In the genomic region with DNA sequence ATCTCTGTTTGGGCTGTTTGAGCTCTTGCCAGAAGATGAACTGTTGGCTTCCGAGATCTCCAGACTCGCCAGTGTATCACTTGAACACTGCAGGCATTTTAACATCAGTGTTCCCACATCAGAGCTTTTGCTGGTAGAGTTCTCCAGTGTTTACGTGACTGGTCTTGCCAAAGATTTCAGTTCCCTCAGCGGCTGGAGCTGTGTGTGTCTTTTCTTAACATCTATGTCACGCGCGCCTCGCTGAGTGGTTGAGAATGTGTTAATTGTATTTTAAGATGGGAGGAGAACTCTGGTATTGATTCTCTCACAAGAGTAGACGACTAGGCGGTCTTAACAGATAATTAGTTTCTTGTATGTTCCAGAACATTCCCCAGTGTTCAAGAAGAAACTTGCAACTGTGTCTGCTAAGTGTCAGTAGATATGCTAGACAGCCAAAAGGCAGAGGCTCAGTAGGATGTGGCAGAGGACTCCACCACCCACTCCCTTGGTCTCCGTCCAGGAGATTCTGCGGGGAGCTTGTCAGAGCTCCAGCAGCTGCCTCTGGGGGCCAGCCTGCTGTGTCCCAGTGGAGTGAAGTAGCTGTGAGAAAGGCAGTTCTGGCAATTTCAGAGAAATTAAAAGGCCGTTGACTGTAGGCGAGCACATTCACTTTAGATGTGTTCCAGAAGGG, we compare ENCODE assay signal across 8 mouse cellular contexts. TPM values are rescaled to one million over a fixed set of nuclear protein-coding genes. Genes with fewer than 3 reads are reported as not detected.
A peak's percentile ranks its signal among the peaks of the same experiment; 100 is the strongest.
DNase-seq lines count a peak whose midpoint lies in the region; ATAC-seq and TF ChIP-seq lines count a peak whose summit lies in the region.

No protein-coding gene starts in this region.

- H3K79me2 ChIP-seq in myocyte (ENCODE audit: control insufficient read depth, insufficient read depth), result peaks cover 25% of the 10 kb centered on the region

- DNase-seq in urinary bladder, postnatal 14 days (ENCODE audit: low spot score), result peak; percentile 51
- no peak for DNase-seq in urinary bladder, postnatal 10 days (ENCODE audit: low spot score)
- DNase-seq in gastrocnemius, postnatal 10 days, result peak; percentile 44
- peak; percentile 61 for DNase-seq in hindbrain, postnatal 0 days (ENCODE audit: low spot score)
- DNase-seq in left cerebral cortex, postnatal 14 days (ENCODE audit: low spot score in 2 of 2), result peak; percentile 84 to 94
- no peak for DNase-seq in natural killer cell, adult 2 months (ENCODE audit: low spot score in 2 of 2)

- H3K27me3 ChIP-seq in hindbrain, postnatal 0 days (ENCODE audit: insufficient read depth, low read length), result no peaks in the 10 kb centered on the region
- no peaks in the 10 kb centered on the region for H3K27me3 ChIP-seq in myocyte (ENCODE audit: control insufficient read depth, insufficient read depth, insufficient read length)

- no peak overlapping the region for H3K4me3 ChIP-seq in hindbrain, postnatal 0 days (ENCODE audit: low read length)
- H3K4me3 ChIP-seq in myocyte, result no peak overlapping the region

- 28% methylated on average over 14 of the region's 14 CpGs for WGBS in hindbrain, postnatal 0 days

- no peak for TF ChIP-seq CTCF in hindbrain, postnatal 0 days (IDR thresholded peaks at IDR 0.05; ENCODE audit: low read depth)

- no peak for TF ChIP-seq POLR2A in myocyte (IDR thresholded peaks at IDR 0.05; ENCODE audit: insufficient read length, low read depth)

- 0 out of 2 replicates have a peak, but pooled peaks have one; percentile 33 for ATAC-seq in hindbrain, postnatal 0 days
- ATAC-seq in megakaryocyte progenitor cell, adult 5-6 weeks (replicated peaks; ENCODE audit: poor library complexity), result no peak

- H3K36me3 ChIP-seq in hindbrain, postnatal 0 days (ENCODE audit: insufficient read depth, low read length), result peaks cover 7% of the 10 kb centered on the region; the same call in 1 of the 2 replicates
- H3K36me3 ChIP-seq in myocyte (ENCODE audit: control insufficient read depth, insufficient read depth), result peaks cover 7% of the 10 kb centered on the region

- intact Hi-C loops in left cerebral cortex, postnatal 14 days (cut with DNase I), result loop anchor here (10.0 kb wide), 1 partner anchor 149 kb away; a partner anchor contains a TSS

- no peaks in the 10 kb centered on the region for H3K9me3 ChIP-seq in hindbrain, postnatal 0 days (ENCODE audit: low read length)

- H3K4me1 ChIP-seq in hindbrain, postnatal 0 days (ENCODE audit: insufficient read depth, low read length), result peaks cover 13% of the 10 kb centered on the region

- no peak overlapping the region for H3ac ChIP-seq in myocyte (ENCODE audit: control insufficient read depth, insufficient read length)

- no peak overlapping the region for H3K9ac ChIP-seq in hindbrain, postnatal 0 days (replicated peaks; ENCODE audit: low read length)

- H3K27ac ChIP-seq in hindbrain, postnatal 0 days, result peak overlapping the region; percentile 51; the same call in 1 of the 2 replicates

- 0 out of 2 replicates have a peak overlapping the region, but pooled peaks have one; percentile 10 for H3K4me2 ChIP-seq in hindbrain, postnatal 0 days (ENCODE audit: low read depth, low read length)
- peak overlapping the region; percentile 69 for H3K4me2 ChIP-seq in myocyte (ENCODE audit: low read depth)

TF ChIP-seq in myocyte, 11 proteins besides CTCF, POLR2A, EP300 and RAD21:
- TF ChIP-seq E2F4 (IDR thresholded peaks at IDR 0.05; ENCODE audit: insufficient read depth), result no peak
- TF ChIP-seq TCF3 (IDR thresholded peaks at IDR 0.05; ENCODE audit: insufficient read length, low read depth), result no peak
- no peak for TF ChIP-seq SRF (IDR thresholded peaks at IDR 0.05; ENCODE audit: control insufficient read depth, insufficient read length, low read depth)
- TF ChIP-seq POLR2AphosphoS2 (IDR thresholded peaks at IDR 0.05; ENCODE audit: insufficient read length, low read depth), result no peak
- peak; percentile 25 to 81 (median 61) for TF ChIP-seq MYOD1 (IDR thresholded peaks at IDR 0.05; ENCODE audit: control insufficient read depth in 1 of 3, insufficient read length in 2 of 3, low read depth in 2 of 3)
- TF ChIP-seq MYOG (IDR thresholded peaks at IDR 0.05; ENCODE audit: control insufficient read depth in 1 of 3, insufficient read depth in 1 of 3, insufficient read length in 2 of 3, low read depth in 2 of 3), result peak in 2 of 3 experiments; percentile 21 to 85
- no peak for TF ChIP-seq TCF12 (IDR thresholded peaks at IDR 0.05; ENCODE audit: insufficient read depth, poor library complexity, severe bottlenecking)
- TF ChIP-seq REST (IDR thresholded peaks at IDR 0.05; ENCODE audit: insufficient read depth, insufficient read length), result no peak
- TF ChIP-seq USF1 (IDR thresholded peaks at IDR 0.05; ENCODE audit: low read depth), result no peak
- no peak for TF ChIP-seq CEBPB (IDR thresholded peaks at IDR 0.05; ENCODE audit: insufficient read depth, poor library complexity, severe bottlenecking)
- no peak for TF ChIP-seq MAX (IDR thresholded peaks at IDR 0.05; ENCODE audit: low read depth)
TF ChIP-seq in myocyte: peak in this region for 2.

RNA-seq across cellular contexts. Expression of a gene that starts 29.3 kb away (rescaled TPM):
- 10 to 100 TPM; 52.4 to 60.9 TPM for total RNA-seq in gastrocnemius, postnatal 10 days (2021)
- 41.4 and 47.7 TPM in 2 replicates for total RNA-seq in hindbrain, postnatal 0 days (2014; rRNA removed)
- 9.3 and 10.2 TPM in 2 replicates for polyA plus RNA-seq in hindbrain, postnatal 0 days (2015; fragmentation: Nextera tagmentation; extraction: Ambion mirVana)
- 10 to 100 TPM; 28.1 to 31.6 TPM for total RNA-seq in left cerebral cortex, postnatal 14 days (2021)
- 68.9 TPM for polyA plus RNA-seq in myocyte (2012; fragmentation: generic; extraction: Trizol)
- total RNA-seq in megakaryocyte progenitor cell, adult 5-6 weeks (2015), result 1.3 and 1.6 TPM in 2 replicates
- 0.54 and 2.8 TPM in 2 replicates for total RNA-seq in megakaryocyte progenitor cell, adult 5-6 weeks (2017)

Comparison
In these comparisons a context has a peak if more than half of its experiments do, and no peak if none do; other contexts are left out.
1. DNase-seq: peak in urinary bladder, postnatal 14 days (single experiment), gastrocnemius, postnatal 10 days (single experiment), hindbrain, postnatal 0 days (single experiment) and left cerebral cortex, postnatal 14 days (2 of 2); none in urinary bladder, postnatal 10 days (single experiment) and natural killer cell, adult 2 months (0 of 2).
2. RNA of a gene that starts 29.3 kb away (total RNA-seq): 52.4 to 60.9 TPM in gastrocnemius, postnatal 10 days, 41.4 to 47.7 TPM in hindbrain, postnatal 0 days and 28.1 to 31.6 TPM in left cerebral cortex, postnatal 14 days; 0.54 to 2.8 TPM in megakaryocyte progenitor cell, adult 5-6 weeks; every median in the first group is over 4 times any median in the second.